Mouse (Mus musculus) intestine, embryonic 14.5 days (tissue): ENCODE results near the gene Aph1c. TPM values are rescaled to one million over a fixed set of nuclear protein-coding genes. Genes with fewer than 3 reads are reported as not detected.
A peak's percentile ranks its signal among the peaks of the same experiment; 100 is the strongest.

Experiments used
- ATAC-seq: fragments of 200-750 bp; cut with Nextera tagmentation; replicated peaks from 2 replicates; pipeline ENCODE4 v1.8.0; 2017; ENCODE audit warnings: low read depth, moderate number of reproducible peaks, moderate TSS enrichment, moderate library complexity; ENCODE audit not compliant: low FRiP score, low TSS enrichment
- DNase-seq: peaks from one replicate; pipeline ENCODE4 v3.0.0-alpha.2; 2018; ENCODE audit warnings: low spot score
- H3K27ac ChIP-seq: fragments of 300-500 bp; sonication (generic); 2 replicates; pipeline ENCODE4 v1.5.1; 2014; ENCODE audit warnings: low read depth, mild to moderate bottlenecking, control low read depth
- H3K27me3 ChIP-seq: fragments of 300-500 bp; sonication (generic); replicated peaks from 2 replicates; pipeline ENCODE4 v1.6.1; 2014; ENCODE audit warnings: low read length, control low read depth; ENCODE audit not compliant: control insufficient read depth, insufficient read depth
- H3K36me3 ChIP-seq: fragments of 300-500 bp; sonication (generic); 2 replicates; pipeline ENCODE4 v1.6.1; 2014; ENCODE audit warnings: low read length, control low read depth; ENCODE audit not compliant: control insufficient read depth, insufficient read depth
- H3K4me1 ChIP-seq: fragments of 300-500 bp; sonication (generic); replicated peaks from 2 replicates; pipeline ENCODE4 v1.6.1; 2014; ENCODE audit warnings: low read length, control low read depth, mixed read lengths; ENCODE audit not compliant: control insufficient read depth, insufficient read depth
- H3K4me2 ChIP-seq: fragments of 300-500 bp; sonication (generic); 2 replicates; pipeline ENCODE4 v1.6.1; 2014; ENCODE audit warnings: low read length
- H3K4me3 ChIP-seq: fragments of 300-500 bp; sonication (generic); 2 replicates; pipeline ENCODE4 v1.5.1; 2014; ENCODE audit warnings: low read depth, low read length, control low read depth, mixed read lengths
- H3K9ac ChIP-seq: fragments of 300-500 bp; sonication (generic); 2 replicates; pipeline ENCODE4 v1.6.1; 2014; ENCODE audit warnings: mild to moderate bottlenecking, low read length
- H3K9me3 ChIP-seq: fragments of 300-500 bp; sonication (generic); 2 replicates; pipeline ENCODE4 v1.6.1; 2016; ENCODE audit warnings: low read length, control low read depth; ENCODE audit not compliant: control insufficient read depth
- WGBS: fragments of 180-500 bp; shearing (Covaris S2); extraction: QIAGEN DNeasy Blood & Tissue Kit; methylation state at CpG from one replicate; pipeline ENCODE4 v1.1.7; 2014; 5-methylcytosine and 5-hydroxymethylcytosine counted together
- polyA plus RNA-seq: library from polyadenylated mRNA; unstranded; fragments of >200 nt; fragmentation: Nextera tagmentation; extraction: Ambion mirVana; gene quantifications from 2 replicates; pipeline ENCODE4 v1.2.1, GENCODE M21; 2014

Aph1c gene
- polyA plus RNA-seq, 1 experiment from 2014 or later = 3.0 TPM

- no peak overlapping the region for H3K4me3 ChIP-seq
- no peak overlapping the region for H3K4me2 ChIP-seq
- 94% methylated on average over 5 of the region's 5 CpGs for WGBS
- no peak for ATAC-seq
- H3K9ac ChIP-seq = no peak overlapping the region
- no peak overlapping the region for H3K27ac ChIP-seq
- peaks cover 42% of the 10 kb centered on the region for H3K36me3 ChIP-seq
- H3K9me3 ChIP-seq = no peaks in the 10 kb centered on the region
- no peak for DNase-seq
- no peaks in the 10 kb centered on the region for H3K27me3 ChIP-seq
- H3K4me1 ChIP-seq = peaks cover 9% of the 10 kb centered on the region
Observed at GRCm38 (mm10) chr9:66859523-66859922, 25.0 kb upstream of the Aph1c start.

- Histone ChIP-seq H3K27me3 (no peaks in the 10 kb centered on the region), H3K36me3 (peaks cover 28% of the 10 kb centered on the region), H3K4me3 (no peak overlapping the region), H3K4me1 (peaks cover 8% of the 10 kb centered on the region; the same call in 1 of the 2 replicates), H3K9ac (no peak overlapping the region), H3K4me2 (no peak overlapping the region), H3K27ac (peak overlapping the region; percentile 43; the same call in 1 of the 2 replicates), H3K9me3 (no peaks in the 10 kb centered on the region)
- WGBS = 33% methylated on average over 7 of the region's 7 CpGs
- DNase-seq (peak; percentile 61), ATAC-seq (0 out of 2 replicates have a peak, but pooled peaks have one; percentile 61)
Observed at GRCm38 (mm10) chr9:66855865-66856264, 21.3 kb upstream of the Aph1c start.

- ATAC-seq = no peak
- WGBS = 66% methylated on average over 6 of the region's 6 CpGs
- Histone ChIP-seq H3K4me2 (no peak overlapping the region), H3K4me3 (no peak overlapping the region), H3K9me3 (no peaks in the 10 kb centered on the region), H3K27ac (no peak overlapping the region), H3K27me3 (no peaks in the 10 kb centered on the region), H3K4me1 (peaks cover 8% of the 10 kb centered on the region; the same call in 1 of the 2 replicates), H3K36me3 (peaks cover 19% of the 10 kb centered on the region), H3K9ac (no peak overlapping the region)
- no peak for DNase-seq
Observed at GRCm38 (mm10) chr9:66852592-66852991, 18.1 kb upstream of the Aph1c start.

- Histone ChIP-seq H3K9ac (no peak overlapping the region), H3K36me3 (peaks cover 33% of the 10 kb centered on the region), H3K4me2 (no peak overlapping the region), H3K4me3 (no peak overlapping the region), H3K4me1 (peaks cover 6% of the 10 kb centered on the region; the same call in 1 of the 2 replicates), H3K27me3 (no peaks in the 10 kb centered on the region), H3K9me3 (no peaks in the 10 kb centered on the region), H3K27ac (peak overlapping the region; percentile 10; the same call in 1 of the 2 replicates)
- 39% methylated on average over 5 of the region's 5 CpGs for WGBS
- ATAC-seq (peak; percentile 70), DNase-seq (no peak)
Observed at GRCm38 (mm10) chr9:66850966-66851365, 16.4 kb upstream of the Aph1c start.

GRCm38 (mm10) chr9:66846822-66847221 is 12.3 kb upstream of the Aph1c start:
- Histone ChIP-seq H3K4me1 (peaks cover 4% of the 10 kb centered on the region; the same call in 1 of the 2 replicates), H3K27me3 (no peaks in the 10 kb centered on the region), H3K27ac (no peak overlapping the region), H3K36me3 (peaks cover 45% of the 10 kb centered on the region), H3K4me3 (no peak overlapping the region), H3K9ac (no peak overlapping the region), H3K4me2 (no peak overlapping the region), H3K9me3 (no peaks in the 10 kb centered on the region)
- WGBS = 88% methylated on average over 5 of the region's 5 CpGs
- no peak for ATAC-seq
- DNase-seq = no peak

GRCm38 (mm10) chr9:66835097-66835480 is 563 bp upstream of the Aph1c start:
- H3K4me2 ChIP-seq = peak overlapping the region; percentile 84
- DNase-seq (no peak), ATAC-seq (peak; percentile 70)
- H3K27me3 ChIP-seq = 0 out of 2 replicates have a peak, but pooled peaks cover 3% of the 10 kb centered on the region
- peak overlapping the region; percentile 34 for H3K9ac ChIP-seq
- H3K4me1 ChIP-seq = peaks cover 11% of the 10 kb centered on the region
- WGBS = under 1% methylated on average over 24 of the region's 24 CpGs
- H3K9me3 ChIP-seq = no peaks in the 10 kb centered on the region
- H3K4me3 ChIP-seq = peak overlapping the region; percentile 66
- no peaks in the 10 kb centered on the region for H3K36me3 ChIP-seq
- no peak overlapping the region; the same call in 1 of the 2 replicates for H3K27ac ChIP-seq

GRCm38 (mm10) chr9:66833851-66834250 is 675 bp downstream of the Aph1c start:
- Histone ChIP-seq H3K4me2 (peak overlapping the region; percentile 84), H3K27ac (no peak overlapping the region), H3K36me3 (no peaks in the 10 kb centered on the region), H3K9me3 (no peaks in the 10 kb centered on the region), H3K4me3 (peak overlapping the region; percentile 66), H3K27me3 (0 out of 2 replicates have a peak, but pooled peaks cover 3% of the 10 kb centered on the region), H3K9ac (no peak overlapping the region), H3K4me1 (peaks cover 11% of the 10 kb centered on the region)
- no peak for ATAC-seq
- no peak for DNase-seq
- WGBS = 19% methylated on average over 7 of the region's 7 CpGs

- ATAC-seq (no peak), DNase-seq (no peak)
- H3K4me3 ChIP-seq = no peak overlapping the region
- H3K36me3 ChIP-seq = no peaks in the 10 kb centered on the region
- H3K4me1 ChIP-seq = peaks cover 11% of the 10 kb centered on the region
- WGBS = 60% methylated on average over 4 of the region's 4 CpGs
- no peaks in the 10 kb centered on the region for H3K9me3 ChIP-seq
- no peak overlapping the region for H3K27ac ChIP-seq
- no peak overlapping the region for H3K9ac ChIP-seq
- H3K27me3 ChIP-seq = 0 out of 2 replicates have a peak, but pooled peaks cover 3% of the 10 kb centered on the region
- no peak overlapping the region for H3K4me2 ChIP-seq
Observed at GRCm38 (mm10) chr9:66832366-66832908, 2.1 kb downstream of the Aph1c start.

GRCm38 (mm10) chr9:66825990-66826389 is 8.5 kb downstream of the Aph1c start:
- DNase-seq = no peak
- H3K9me3 ChIP-seq = no peaks in the 10 kb centered on the region
- H3K27me3 ChIP-seq = no peaks in the 10 kb centered on the region
- no peak for ATAC-seq
- no peak overlapping the region for H3K27ac ChIP-seq
- H3K4me2 ChIP-seq = no peak overlapping the region
- H3K4me3 ChIP-seq = no peak overlapping the region
- no peaks in the 10 kb centered on the region for H3K4me1 ChIP-seq
- 35% methylated on average over 1 of the region's 1 CpGs for WGBS
- no peaks in the 10 kb centered on the region for H3K36me3 ChIP-seq
- no peak overlapping the region for H3K9ac ChIP-seq
